Mouse (Mus musculus) layer of hippocampus, adult 8-10 months (tissue): ENCODE data around the gene Msl3l2. TPM values are rescaled to one million over a fixed set of nuclear protein-coding genes. Genes with fewer than 3 reads are reported as not detected.

Experiments
- DNase-seq, 2 experiments: peaks; one replicate each; pipeline ENCODE4 v3.0.0; 2022; ENCODE audit warnings: low spot score in 2 of 2
- total RNA-seq, 4 experiments: library from RNA; stranded (reverse); gene quantifications; 2 replicates each; pipeline ENCODE4 v1.2.4; 2022

Msl3l2 gene
- total RNA-seq: 10 to 100 TPM in 3 of 4 experiments, 1 to 10 TPM in 1; 9.0 to 17.4 (median 16.4) TPM

GRCm38 (mm10) chr10:56106333-56106995 lies at the start of gene Msl3l2:
TSS of gene Msl3l2 (plus strand) at chr10:56106917.
- peak; percentile 92 to 94 for DNase-seq

GRCm38 (mm10) chr10:56058979-56059422 lies 47.7 kb upstream of the Msl3l2 start:
- DNase-seq: peak in 1 of 2 experiments; percentile 28

DNA sequence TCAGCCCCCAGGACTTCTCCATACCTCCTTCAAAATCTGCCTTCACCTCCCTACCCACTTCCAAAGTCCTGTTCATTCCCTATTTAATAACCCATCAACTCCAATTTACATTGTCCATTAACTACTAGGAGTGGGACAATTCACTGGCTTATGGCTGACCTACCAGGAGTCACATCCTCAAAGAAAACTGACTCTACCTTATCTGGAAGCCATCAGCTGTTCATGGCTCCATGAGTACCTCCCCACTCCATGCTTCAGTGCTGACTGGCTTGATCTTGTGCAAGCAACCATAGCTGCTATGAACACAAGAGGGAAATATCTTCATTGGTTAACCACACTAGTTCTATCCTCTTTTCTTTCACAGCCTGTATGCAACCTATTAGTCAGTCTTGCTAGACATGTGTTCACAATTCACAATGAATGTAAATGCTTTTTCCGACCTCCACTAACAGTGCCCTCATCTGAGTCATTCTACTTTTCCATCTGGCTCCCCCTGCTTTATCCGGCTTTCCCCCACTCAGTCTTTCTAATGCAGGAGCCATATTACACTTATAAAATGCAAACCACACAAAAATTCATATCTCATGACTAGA lies 45.4 kb upstream of the Msl3l2 start:
- no peak for DNase-seq

DNA sequence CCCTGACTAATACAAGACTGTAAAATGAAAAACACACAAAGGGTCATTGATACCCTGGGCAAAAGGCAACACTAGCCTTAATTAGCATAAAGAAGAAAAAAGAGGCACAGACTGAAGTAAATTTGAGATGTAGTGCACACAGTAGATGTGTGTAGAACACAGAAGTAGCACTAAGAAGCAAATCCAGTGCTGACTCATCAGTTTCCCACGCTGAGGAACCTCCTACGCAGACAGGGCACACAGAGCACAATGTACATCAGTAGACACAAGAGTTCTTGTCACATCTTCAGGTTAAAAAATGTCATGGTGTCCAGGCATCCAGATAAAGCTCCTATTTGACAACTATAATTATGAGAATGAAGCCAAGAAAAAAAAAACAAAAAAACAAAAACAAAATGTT lies 44.0 kb upstream of the Msl3l2 start:
- no peak for DNase-seq

GRCm38 (mm10) chr10:56089714-56090113 lies 17.0 kb upstream of the Msl3l2 start:
- no peak for DNase-seq

DNA sequence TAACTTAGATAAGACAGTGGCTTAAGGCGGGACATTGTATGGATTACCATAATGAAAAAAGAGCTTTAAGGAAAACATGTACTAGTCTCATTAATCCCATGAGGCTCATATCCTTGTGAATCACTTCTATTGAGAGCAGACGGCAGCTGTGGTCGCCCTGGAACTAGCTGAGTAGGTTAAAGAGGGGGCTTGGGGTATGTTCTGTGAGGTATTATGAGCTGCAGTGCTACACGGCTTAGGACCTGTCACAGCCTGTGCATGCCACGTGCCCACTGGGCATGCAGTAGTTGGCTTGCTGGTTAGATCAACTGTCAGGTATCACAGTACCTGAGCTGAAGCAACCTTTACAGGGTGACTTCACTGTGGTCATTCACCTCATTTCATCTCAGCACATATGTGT lies 12.1 kb upstream of the Msl3l2 start:
- no peak for DNase-seq

DNA sequence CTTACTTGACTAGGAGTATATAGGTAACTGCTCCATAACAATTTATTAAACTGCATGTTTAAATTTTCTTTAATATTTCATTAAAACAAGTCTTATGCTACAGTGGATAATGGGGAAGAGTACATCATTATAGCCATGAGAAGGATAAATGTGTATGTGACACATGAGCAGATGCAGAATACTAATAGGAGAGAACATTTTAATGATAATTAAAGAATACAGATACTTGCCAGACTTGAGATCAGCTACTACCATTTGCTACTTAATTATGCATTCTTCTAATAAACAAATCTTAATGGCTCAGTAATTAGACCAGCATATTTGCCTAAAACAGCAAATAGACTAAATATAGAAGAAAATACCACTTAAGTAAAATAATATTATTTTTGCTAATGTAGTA lies 10.0 kb upstream of the Msl3l2 start:
- DNase-seq: no peak

DNA sequence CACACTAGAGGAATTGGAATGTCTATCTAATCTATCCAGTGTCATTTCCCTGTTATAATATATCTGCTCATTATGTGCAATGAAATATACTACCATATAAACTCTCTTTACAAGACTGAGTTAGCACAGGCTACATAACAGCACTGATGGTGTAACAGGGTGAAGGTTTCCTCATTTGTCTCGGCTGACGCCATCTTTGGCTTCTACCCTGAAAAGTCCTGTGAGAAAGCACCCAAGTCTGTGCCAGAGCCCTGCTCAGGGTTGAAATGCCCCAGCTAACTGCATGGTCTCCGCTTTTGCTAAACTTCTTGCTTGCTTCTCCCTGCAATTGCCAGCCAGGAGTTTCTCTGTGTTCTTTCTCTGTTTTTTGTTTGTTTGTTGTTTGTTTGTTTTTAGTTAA lies 7.6 kb upstream of the Msl3l2 start:
- no peak for DNase-seq

DNA sequence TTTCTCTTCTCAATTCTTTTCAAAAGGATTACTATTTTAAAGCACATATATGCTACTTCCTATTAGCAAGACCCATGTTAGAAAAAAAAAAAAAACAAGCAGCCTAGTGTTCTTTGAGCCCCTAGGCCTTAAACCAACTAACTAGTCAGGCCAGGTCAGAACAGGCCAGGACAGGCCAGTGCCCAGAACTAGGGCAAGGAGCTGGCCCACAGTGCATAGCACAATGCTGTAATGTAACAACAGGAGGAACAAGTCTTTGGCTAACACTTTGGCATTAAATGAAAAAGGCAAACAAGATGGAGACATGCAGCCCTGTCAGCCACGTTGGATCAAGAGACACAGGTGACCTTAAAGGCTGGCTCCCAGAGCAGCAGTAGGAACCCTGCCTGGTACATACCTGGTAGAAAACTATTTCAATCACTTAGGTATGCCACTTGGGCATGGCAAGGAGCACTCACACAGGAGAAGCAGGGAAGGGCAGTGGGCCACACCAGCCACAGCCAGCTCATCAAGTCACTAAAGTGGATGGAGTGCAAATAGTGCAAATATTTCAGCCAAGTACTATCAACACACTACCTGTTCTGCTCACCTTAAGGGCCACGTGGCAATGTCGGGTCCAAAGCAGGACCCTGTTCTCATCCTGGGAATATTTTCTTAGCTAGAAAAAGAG lies 6.9 kb upstream of the Msl3l2 start:
- DNase-seq: no peak

GRCm38 (mm10) chr10:56106996-56107334 lies 248 bp downstream of the Msl3l2 start:
- no peak for DNase-seq

DNA sequence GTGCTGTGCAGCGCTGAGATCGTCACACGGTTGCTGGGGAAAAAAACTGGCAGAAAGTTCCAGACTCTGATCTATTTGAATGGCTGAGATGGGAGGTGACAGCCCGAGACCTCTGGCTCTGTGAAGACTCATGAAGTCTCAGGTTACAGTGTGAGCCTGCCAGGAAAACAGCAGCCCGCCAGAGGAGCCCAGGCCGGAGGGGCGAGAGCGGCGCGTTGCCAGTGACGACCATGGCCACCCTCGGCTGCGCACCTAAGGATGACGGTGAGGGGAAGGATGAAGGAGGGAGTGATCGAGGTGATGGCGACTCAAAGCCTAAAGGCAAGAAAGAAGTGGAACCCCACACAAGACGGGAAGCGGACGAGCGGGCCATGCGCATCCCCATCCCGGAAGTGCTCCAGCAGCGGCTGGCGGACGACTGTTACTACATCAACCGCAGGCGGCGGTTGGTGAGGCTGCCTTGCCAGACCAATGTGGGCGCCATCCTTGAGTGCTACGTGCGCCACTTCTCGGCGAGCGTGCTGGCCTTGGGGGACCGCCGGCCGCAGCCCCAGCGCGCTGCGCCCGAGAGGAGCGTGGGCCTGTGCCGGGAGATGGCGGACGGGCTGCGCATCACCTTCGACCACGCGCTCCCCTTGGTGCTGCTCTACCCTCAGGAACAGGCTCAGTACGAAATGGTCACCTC lies 8.4 kb downstream of the Msl3l2 start:
- peak; percentile 62 to 77 for DNase-seq

GRCm38 (mm10) chr10:56115636-56116180 lies 9.0 kb downstream of the Msl3l2 start:
- DNase-seq: peak; percentile 16 to 39

DNA sequence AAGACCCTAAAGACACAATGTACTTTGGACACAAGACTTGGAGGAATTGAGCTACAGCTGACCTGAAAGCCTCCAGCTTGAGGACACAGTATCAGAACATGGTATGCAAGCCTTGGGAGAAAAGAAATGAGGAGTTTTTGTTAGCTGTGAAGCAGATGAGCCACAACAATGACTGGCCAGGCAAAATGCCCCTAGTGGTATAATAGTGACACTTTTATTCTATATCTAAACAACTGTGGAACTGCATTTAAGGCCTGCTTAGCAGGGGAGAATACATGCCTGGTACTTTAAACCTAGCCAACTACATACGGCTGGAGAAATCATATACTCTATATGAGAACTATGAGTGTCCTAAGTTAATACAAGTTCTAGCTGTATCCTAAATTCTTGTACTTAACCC lies 20.3 kb downstream of the Msl3l2 start:
- DNase-seq: no peak

GRCm38 (mm10) chr10:56129642-56130041 lies 22.9 kb downstream of the Msl3l2 start:
- no peak for DNase-seq

DNA sequence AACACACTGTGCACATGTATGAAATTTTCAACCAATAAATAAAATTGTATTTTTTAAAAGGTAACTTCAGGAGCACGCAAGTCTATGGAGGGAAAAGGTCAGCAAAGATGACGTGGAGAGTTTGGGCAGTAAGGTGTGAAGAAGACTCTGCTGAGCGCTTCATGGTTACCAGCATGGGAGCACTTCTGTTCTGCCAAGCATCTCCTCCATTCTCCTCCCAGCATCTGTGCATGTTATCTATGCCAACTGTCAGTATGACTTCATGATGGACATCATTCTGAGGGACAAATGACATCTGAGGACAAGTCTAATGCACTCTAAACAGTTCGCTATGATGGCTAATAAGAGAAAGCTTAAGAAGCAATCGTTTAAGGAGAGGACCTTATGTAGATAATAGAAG lies 30.5 kb downstream of the Msl3l2 start:
- no peak for DNase-seq

GRCm38 (mm10) chr10:56148920-56149319 lies 42.2 kb downstream of the Msl3l2 start:
- DNase-seq: no peak

- no peak for DNase-seq
These were observed 50.2 kb downstream of the Msl3l2 start for GRCm38 (mm10) chr10:56156956-56157355.

- no peak for DNase-seq
These were observed 51.5 kb downstream of the Msl3l2 start for GRCm38 (mm10) chr10:56158207-56158606.

DNA sequence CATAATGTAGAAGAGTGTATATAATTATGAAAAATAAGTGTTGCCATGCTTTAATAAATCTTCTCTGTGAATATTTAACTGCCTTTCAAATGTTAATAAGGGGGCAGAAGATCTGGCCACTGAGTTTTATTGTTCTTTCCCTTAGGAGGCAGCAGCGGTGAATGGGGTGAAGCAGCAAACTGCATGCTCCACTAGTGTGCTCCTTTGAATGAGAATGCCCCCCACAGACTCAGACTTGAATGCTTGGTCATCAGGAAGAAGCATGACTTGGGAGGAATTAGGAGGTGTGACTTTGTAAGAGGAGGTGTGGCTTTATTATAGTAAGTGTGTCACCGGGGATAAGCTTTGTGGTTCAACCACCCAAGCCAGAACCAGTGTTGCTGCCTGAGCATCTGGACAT lies 52.0 kb downstream of the Msl3l2 start:
- no peak for DNase-seq

GRCm38 (mm10) chr10:56164411-56164810 lies 57.7 kb downstream of the Msl3l2 start:
- no peak for DNase-seq

DNA sequence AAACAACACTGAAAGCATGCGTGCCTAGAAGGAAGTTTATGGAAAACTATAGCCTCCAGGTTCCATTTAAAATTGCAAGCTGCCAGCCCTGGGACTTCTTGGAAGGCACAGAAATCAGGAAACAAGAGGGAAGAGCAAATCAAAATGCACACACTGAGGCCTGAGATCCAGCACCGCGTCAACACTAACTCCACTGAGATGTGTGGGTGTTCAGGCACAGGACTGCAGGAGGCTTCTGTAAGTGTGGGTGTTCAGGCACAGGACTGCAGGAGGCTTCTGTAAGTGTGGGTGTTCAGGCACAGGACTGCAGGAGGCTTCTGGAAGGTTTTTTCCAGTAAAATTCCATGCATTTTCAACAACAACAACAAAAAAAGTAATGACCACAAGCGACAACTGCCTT lies 59.0 kb downstream of the Msl3l2 start:
- peak; percentile 13 to 21 for DNase-seq
